Mouse (Mus musculus): Measurements from ENCODE around the gene Arrb2. TPM values are rescaled to one million over a fixed set of nuclear protein-coding genes. Genes with fewer than 3 reads are reported as not detected.
"Not testable (repeated sequence)": the region's sequence is repeated elsewhere in the genome, so short reads cannot be mapped to it uniquely, and the experiment has no call there.

Arrb2 gene
- total RNA-seq (2021), result 10 to 100 TPM; 92.5 to 96.0 TPM
- long read RNA-seq, transcript Arrb2-204 (15 exons, 1,848 nt), result major isoform, 5 of 14 reads
- long read RNA-seq, partial matches to known transcripts, result 1 of 14 reads
- long read RNA-seq, other reads (novel, unspliced or antisense), result 2 of 14 reads

- DNase-seq (ENCODE audit: low spot score in 2 of 2), result peak; percentile 98 to 99
Measured at GRCm38 (mm10) chr11:70432048-70432894, at the start of gene Arrb2. Gene Arrb2 (plus strand): TSS chr11:70432635.

GRCm38 (mm10) chr11:70384136-70384535 lies 48.3 kb upstream of the Arrb2 start:
- DNase-seq (ENCODE audit: low spot score in 2 of 2), result no peak

DNA sequence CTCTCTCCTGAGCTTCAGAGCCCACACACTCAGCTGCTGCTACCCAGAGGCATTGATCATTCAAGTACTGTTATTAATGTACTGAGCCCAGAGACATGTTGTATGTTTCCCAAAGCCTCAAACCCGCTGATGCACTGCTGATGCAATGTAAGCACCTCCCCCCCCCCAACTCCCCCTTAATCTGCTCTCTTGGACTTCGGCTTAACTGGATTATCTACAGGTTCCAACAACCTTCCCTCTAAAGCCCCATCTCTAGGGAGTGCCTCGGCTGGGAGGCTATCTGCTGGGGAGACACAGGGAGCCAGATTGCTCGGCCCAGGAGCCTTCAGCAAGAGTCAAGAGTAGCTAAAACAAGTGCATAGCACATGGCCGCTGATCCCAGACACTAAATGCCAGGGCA lies 45.0 kb upstream of the Arrb2 start:
- no peak for DNase-seq (ENCODE audit: low spot score in 2 of 2)

DNA sequence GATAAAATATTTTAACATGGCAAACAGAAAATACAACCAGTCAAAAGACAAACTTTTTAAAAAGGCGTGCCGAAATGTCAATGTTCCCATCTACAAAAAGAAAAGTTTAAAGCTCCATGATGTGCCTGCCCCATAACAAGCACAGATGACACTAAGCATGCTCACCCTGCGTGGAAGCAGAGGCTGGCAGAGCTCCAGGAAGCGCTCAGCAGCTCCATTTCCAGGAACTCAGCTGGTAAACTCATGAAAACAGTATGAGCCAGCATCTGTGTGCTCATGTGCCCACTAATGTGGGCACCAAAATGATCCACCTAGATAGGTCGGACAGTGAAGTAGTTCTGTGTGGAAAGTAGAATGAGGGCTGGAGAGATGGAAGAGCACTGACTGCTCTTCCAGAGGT lies 43.0 kb upstream of the Arrb2 start:
- DNase-seq (ENCODE audit: low spot score in 2 of 2), result peak; percentile 39

- no peak for DNase-seq (ENCODE audit: low spot score in 2 of 2)
Measured at GRCm38 (mm10) chr11:70403598-70403997, 28.8 kb upstream of the Arrb2 start.

DNA sequence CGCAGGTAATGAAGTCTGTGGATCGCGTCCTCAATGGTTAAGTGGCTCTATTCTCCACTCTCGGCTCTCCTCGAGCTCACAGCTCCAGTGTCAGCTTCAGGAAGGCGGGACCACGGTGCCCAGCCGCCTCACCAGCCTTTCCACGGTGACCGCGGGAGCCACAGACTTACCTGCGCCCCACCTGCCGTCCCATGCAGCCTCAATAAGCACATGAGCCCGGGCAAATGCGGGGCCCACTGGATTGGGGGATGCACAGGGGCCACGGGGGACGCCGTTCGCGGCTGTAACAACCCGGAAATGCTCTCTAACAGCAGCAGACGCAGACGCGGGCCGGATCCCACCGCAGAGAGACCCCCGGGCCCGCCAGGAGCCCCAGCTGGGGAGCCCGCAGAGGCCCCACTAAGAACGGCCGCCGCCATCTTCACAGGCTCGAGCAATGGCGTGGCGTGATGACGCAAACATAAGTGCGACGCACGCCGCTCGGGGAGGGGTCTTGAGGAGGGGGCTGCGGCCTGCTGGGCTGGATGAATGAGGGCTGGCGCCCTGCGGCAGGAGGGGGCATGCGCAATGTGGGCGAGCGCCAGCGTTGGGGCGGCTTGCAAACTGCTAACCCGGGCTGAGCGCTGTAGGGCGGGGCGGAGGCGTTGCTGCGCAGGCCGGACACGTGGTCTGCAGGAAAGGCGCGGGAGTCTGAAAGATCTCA lies 22.7 kb upstream of the Arrb2 start, which contains the start of gene Pelp1:
TSS of gene Pelp1 (minus strand) at position 438 of the 703 bp plus-strand sequence.
- DNase-seq (ENCODE audit: low spot score in 2 of 2), result peak; percentile 96

- DNase-seq (ENCODE audit: low spot score in 2 of 2), result no peak
Measured at GRCm38 (mm10) chr11:70410297-70410643, 22.2 kb upstream of the Arrb2 start.

DNA sequence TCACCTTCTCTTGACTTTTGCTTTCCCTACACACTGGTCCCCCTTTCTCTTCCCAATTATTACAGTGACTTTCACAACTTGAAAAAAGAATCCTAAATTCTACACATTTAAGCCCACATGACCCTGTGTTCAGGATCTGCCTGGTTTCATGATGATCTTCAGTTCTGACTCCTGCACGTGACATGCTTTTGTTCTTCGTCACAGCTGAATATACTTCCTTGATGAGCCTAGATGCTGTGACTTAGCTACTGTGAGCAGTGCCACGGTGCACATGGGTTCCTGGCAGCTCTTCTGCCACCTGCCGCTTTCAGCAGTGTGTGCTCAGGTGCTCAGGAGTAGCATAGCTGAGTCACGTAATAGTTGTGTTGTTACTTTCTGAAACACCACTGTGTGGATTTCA lies 19.8 kb upstream of the Arrb2 start:
- no peak for DNase-seq (ENCODE audit: low spot score in 2 of 2)

GRCm38 (mm10) chr11:70413961-70414360 lies 18.5 kb upstream of the Arrb2 start:
- DNase-seq (ENCODE audit: low spot score in 2 of 2), result peak; percentile 86 to 88

DNA sequence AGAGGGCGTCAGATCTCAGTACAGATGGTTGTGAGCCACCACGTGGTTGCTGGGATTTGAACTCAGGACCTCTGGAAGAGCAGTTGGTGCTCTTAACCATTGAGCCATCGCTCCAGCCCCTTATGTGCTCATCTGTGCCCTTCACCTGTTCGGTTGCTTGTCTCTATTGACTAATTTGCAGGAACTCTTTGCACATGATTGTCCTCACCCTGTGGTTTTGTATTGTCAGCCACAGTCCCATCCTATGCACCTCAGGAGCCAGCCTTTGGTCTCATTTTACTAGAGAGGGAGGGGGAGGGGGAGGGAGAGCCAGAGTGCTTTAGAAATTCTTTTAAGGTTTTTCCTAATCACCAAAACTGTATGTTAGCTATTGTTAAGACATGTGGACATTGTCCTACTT lies 14.2 kb upstream of the Arrb2 start:
- no peak for DNase-seq (ENCODE audit: low spot score in 2 of 2)

GRCm38 (mm10) chr11:70419486-70419885 lies 12.9 kb upstream of the Arrb2 start:
- no peak for DNase-seq (ENCODE audit: low spot score in 2 of 2)

DNA sequence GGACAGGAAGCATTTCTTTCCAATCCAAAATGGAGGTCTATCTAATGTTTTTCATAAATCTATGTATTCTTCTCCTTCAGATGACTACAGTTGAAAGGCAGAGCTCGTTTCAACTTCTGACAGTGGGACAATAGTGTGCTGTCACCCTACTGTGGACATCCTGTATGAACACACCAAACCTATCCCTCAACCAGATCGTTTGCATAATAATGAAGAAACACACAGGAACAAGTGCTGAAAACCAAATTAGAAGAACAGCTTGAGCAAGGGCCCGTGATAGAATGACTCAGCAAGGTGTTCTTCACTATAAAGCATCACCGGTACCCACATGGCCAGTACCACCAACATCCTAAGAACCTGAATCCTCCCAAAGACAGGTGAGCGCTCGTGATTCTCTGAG lies 5.8 kb upstream of the Arrb2 start:
- not testable (repeated sequence) for DNase-seq (ENCODE audit: low spot score in 2 of 2)

- peak in 1 of 2 experiments; percentile 25 for DNase-seq (ENCODE audit: low spot score in 2 of 2)
Measured at GRCm38 (mm10) chr11:70431574-70431973, 861 bp upstream of the Arrb2 start.

GRCm38 (mm10) chr11:70432895-70433568 lies 597 bp downstream of the Arrb2 start:
- DNase-seq (ENCODE audit: low spot score in 2 of 2), result peak in 1 of 2 experiments; percentile 62

- no peak for DNase-seq (ENCODE audit: low spot score in 2 of 2)
Measured at GRCm38 (mm10) chr11:70433569-70433943, 1.1 kb downstream of the Arrb2 start.

GRCm38 (mm10) chr11:70433951-70434350 lies 1.5 kb downstream of the Arrb2 start:
- no peak for DNase-seq (ENCODE audit: low spot score in 2 of 2)

DNA sequence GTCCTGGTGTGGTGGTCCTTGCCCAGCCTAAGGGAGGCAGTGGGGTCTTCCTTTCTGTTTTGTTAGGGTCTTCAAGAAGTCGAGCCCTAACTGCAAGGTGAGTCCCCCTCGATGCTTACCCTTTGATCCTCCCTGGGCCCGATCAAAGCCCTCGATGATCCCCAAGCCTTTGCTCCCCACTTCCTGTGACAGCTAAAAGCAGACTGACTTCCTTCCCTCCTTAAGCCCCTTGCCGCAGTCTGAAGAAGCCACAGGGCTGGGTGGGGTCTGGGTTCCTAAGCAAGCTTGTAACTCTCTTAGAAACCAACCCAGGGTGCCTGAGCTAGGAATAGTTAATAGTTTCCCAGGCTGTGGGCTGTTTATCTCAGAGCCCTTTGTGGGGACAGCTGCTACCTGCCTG lies 3.0 kb downstream of the Arrb2 start:
- DNase-seq (ENCODE audit: low spot score in 2 of 2), result no peak

DNA sequence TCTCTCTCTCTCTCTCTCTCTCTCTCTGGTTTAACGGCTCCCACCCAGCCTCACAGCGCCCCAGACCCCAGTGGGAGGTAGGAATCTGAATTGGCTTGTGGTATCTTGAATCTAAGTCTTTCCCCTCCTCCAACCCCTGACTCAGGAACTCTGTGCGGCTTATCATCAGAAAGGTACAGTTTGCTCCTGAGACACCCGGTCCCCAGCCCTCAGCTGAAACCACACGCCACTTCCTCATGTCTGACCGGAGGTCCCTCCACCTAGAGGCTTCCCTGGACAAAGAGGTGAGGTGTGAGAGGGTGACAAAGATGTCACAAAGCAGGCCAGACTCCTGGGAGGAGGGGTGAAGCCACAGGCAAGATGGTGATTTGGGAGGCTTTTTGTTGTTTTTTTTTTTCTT lies 5.0 kb downstream of the Arrb2 start:
- no peak for DNase-seq (ENCODE audit: low spot score in 2 of 2)

DNA sequence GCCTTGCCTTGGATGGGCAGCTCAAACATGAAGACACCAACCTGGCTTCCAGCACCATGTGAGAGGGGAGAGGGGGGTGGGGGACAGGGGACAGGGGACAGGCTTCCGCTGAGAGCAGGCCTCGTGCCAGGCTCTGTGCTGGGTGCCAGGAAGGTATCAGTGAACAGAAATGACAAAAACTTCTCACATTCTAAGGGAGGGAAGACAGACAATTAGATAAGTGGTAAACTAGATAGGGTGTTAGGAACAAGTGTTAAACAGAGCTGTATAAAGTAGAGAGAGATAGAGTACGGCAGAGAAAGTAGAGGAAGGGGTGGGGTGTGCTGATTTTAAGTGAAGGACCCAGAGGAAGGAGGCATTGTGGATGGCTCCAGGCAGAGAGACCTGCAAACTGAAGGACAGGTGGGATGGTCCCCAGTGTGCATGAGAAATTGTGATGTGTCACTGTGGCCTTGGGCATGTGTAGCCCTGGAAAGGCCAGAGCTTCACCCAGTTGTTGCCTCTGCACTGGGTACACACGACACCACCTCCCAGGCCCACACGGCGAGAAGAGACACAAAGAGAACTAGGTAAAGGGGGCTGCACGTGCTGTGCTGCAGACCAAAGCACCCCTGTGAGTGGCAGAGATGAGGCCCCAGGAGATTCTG lies 6.4 kb downstream of the Arrb2 start:
- DNase-seq (ENCODE audit: low spot score in 2 of 2), result no peak

DNA sequence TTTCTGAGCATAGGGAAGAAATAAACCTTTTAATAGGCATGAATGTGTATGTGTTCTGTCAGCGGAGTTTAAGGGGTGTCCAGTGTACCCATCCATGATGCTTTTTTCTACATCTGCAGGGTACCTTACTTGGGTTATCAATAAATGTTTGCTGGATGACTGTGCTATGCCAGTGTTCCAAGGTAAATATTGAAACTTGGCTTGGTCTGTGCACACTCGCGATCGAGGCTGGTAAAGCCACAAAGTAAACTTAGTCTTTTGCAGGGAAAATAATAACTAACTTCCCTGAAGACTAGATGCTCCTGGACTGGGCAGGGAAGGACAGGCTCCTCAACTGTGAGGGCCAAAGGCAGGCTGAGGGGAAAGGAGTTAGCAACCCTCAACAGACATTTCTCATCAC lies 8.2 kb downstream of the Arrb2 start:
- DNase-seq (ENCODE audit: low spot score in 2 of 2), result no peak

DNA sequence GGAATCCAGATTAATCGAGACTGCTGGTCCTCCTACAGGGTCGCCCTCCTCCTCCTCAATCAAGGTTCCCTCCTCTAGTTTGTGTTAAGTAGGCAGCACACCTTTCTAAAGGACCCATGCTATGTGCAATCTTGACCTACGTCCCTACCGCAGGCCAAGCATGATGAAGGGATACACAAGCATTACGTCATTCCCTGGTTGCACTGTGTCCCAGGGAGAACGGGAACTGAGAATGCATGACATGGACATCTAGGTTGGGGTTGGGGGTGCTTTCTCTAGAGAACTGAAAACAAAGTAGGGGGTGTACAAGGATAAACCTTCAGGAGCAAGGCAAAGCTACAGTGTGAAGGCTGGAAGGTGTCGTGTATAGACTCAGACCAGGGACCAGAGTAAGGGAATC lies 9.4 kb downstream of the Arrb2 start:
- no peak for DNase-seq (ENCODE audit: low spot score in 2 of 2)
